Mouse (Mus musculus) gastrocnemius, postnatal 36 days (tissue): ENCODE data around the gene Mki67. TPM values are rescaled to one million over a fixed set of nuclear protein-coding genes. Genes with fewer than 3 reads are reported as not detected.

Experiments used
- DNase-seq, 2 experiments: peaks; one replicate each; pipeline ENCODE4 v3.0.0; 2022
- intact Hi-C: fragments of 180-260 bp; cut with DNase I; formaldehyde crosslinking; loops from one replicate; pipeline ENCODE4 v1.15.1; 2025
- total RNA-seq, 2 experiments: library from RNA; stranded (reverse); gene quantifications; 2 replicates each; pipeline ENCODE4 v1.2.3; 2021

The Mki67 gene
- total RNA-seq, 2 experiments from 2014 or later = 1.3 to 2.6 TPM

DNA sequence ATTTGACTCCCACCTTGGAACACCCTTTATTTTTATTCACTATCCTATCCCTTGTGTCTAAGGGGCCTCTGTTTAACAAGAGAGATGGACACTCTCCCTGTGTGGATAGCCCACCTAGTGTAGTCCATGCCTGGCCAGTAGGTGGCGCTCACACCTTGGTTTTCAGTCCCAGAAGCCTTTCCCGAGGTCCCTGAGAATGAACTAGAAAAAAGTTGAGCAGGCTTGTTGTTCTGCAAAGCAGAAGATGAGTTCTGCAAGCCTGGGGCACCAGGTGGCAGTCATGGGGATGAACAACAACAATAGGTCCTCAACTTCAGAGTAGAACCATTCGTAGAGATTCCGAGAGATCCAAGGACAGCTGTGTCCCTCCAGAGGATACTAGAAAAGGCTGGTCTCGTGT is 35.8 kb downstream of the Mki67 start:
- peak in 1 of 2 experiments; percentile 35 for DNase-seq
- intact Hi-C loops = loop anchor here (5.0 kb wide), 1 partner anchor 57 kb away; no protein-coding TSS in a partner anchor

DNA sequence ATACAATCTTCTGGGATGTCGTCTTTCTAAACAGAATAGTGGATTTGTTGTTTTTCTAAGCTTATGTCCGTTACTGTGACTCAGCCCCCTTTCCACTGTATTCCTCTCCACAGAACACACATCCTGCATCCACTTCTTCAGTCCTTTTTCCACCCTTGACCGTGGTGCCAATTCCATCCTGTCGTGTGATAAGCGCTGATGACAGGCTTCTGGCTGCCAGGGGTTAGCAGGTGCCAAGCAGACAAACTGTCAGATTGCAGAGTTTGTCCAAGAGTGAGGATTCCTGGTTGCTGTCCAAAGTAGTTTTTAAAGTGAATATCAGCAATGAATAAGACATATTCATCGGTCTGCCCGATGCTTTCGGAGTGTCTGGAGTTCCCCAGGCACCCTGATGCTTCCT is 39.4 kb downstream of the Mki67 start:
- DNase-seq = no peak
- intact Hi-C loops = no loop called here

DNA sequence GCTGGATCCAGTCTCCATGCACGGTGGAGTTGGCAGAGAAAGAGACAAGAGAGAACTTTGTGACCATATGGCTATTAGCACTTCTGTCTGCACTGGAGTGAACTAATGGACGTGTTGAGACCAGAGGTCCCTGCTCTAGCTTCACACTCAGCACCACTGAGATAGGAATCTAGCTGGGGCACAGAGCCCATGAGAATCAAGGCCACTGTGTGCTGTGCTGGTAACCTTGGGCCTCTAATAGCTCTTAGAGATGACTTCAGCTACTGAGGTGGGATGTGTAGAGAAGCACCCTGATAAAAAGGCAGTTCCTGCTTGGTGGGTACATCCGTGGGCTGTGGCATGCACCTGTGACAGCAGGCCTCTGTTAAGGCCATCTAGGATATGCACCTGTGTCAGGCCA is 42.6 kb downstream of the Mki67 start:
- DNase-seq = no peak
- intact Hi-C loops = no loop called here

DNA sequence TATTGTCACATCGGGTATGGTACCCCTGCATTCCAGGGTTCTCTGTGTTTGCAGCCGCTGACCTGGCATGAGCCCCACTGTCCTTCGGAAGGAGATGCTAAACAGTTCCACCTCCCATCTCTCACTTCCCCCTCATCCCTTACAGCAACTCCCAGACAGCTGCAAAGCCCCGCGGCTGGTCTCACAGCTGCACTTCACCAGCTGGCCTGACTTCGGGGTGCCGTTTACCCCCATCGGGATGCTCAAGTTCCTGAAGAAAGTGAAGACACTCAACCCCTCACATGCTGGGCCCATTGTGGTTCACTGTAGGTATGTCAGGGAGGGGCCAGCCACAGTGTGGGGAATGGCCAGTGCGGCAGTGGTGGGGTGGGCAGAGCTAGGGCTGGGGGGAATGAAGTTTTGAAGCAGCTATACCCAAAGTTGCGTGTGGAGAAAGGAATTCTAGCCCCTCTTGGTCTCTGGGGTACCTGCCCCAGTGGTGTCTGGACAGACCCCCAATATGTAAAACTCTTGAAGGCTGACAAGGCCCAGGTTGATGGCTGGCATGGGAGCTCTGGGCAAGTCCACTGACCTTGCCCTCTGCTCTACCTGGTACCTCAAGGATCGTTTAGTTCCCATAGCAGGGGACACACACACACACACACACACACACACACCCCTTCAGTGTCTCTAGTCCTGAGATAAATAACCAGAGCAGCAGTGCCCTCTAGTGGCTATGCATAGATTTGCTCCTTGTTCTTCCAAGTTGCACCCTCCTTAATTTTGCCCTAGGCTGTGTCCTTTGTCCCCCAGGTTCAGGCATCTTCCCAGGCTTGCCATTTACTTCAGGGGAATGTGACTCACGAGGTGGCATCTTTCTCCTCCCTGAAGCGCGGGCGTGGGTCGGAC is 47.1 kb downstream of the Mki67 start:
- intact Hi-C loops = no loop called here
- DNase-seq = no peak

DNA sequence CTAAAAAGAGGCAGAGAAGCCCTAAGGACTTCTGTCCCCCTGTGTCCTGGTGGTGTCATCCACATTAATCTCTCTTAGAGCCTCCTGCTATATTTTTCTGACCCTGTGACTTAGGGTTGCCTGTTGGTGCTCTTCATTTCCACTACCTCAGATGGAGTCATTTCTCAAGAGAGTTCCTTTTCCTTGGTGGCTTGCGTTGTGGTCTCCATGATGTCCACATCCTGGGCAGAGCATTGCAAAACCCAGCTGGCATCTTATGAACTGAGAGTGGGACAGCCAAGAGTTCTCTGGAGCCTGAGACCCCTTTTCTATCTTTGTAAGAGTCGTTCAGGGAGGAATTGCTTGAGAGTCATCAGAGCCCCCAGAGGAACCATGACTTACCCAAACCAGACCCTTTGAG is 49.8 kb downstream of the Mki67 start:
- intact Hi-C loops = no loop called here
- DNase-seq = no peak

DNA sequence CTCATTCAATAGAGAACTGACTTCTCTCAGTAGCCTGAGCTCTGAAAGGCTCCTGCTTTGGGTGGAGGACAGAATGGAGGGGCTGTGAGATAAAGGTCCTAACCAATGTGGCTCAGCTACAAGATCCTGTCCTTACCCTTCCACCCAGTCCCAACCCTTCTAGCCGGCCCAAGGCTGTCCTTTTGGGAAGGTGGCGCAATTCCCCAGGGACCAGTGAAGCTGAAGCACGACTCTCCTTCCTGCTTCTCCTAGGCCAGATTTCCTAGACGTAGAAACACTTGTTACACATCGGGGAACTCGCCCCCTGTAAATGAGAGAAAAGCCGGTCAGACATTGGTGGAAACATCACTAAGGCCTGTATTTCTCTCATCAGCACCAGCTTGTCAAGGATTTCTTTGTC is 52.0 kb downstream of the Mki67 start:
- intact Hi-C loops = no loop called here
- no peak for DNase-seq

DNA sequence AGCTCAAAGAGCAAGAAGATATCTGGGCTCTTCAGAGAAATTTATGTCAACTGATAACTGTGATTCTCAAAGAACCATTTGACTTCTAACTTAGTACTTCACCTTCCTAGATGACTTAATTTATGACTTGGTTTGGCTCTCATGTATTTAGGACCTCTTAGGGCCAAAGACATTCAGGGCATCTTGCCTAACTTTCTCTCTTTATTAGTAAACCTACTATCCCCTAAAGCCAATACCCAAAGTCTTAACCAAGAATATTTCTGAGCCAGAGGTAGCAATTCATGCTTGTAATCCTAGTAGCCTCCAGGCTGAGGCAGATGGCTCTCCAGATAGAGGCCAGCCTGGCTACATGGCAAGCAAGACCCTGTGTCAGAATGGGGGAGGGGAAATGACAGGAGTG is 55.8 kb downstream of the Mki67 start:
- no peak for DNase-seq
- intact Hi-C loops = no loop called here

DNA sequence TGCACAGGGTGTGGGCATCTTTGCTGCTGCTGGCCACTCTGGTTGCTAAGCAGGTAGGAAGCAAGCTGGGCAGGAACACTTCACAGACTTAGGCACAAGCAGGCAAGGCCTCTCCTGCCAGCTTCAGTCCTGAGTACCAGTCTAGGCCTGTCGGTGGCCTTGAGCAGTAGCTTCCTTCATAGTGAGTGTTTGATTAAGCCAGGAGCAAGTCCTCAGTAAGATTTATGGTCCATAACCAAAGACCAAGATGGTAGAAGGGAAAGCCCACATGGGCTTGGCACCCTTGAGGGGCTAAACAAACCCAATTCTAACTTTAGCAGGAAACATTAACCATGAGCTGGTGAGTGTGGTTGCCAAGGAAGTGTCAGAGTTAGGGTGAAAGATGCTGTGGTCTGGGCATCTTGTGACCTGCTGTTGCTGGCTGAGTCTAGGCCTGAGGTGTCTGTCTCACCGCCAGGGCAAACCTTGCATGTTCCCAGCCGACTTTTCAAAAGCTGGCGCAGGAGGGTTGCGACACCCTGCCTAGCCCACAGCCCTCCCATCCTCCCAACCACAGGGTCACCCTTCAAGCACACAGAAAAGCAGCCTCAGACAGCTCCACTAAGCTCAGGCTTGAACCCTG is 56.7 kb downstream of the Mki67 start:
- no peak for DNase-seq
- intact Hi-C loops = no loop called here

DNA sequence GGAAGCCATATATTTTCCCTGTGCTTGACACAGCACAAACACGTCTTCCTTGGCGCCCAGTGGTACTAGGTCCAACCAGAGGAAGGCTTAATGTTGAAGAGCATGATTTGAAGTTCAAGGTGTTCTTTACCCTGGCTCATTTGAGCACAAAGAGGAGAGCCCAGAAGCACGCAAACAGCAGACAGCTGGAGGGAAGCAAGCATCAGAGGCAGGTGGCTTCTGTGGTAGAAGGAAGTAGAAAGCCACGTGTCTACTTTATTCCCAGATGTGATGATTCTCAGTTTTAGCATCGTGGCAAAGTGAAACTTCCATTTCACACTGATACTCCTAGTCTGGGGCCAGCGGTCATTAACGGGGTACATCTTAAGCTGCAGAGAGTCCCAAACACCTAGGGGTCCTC is 58.0 kb downstream of the Mki67 start:
- no peak for DNase-seq
- intact Hi-C loops = no loop called here

DNA sequence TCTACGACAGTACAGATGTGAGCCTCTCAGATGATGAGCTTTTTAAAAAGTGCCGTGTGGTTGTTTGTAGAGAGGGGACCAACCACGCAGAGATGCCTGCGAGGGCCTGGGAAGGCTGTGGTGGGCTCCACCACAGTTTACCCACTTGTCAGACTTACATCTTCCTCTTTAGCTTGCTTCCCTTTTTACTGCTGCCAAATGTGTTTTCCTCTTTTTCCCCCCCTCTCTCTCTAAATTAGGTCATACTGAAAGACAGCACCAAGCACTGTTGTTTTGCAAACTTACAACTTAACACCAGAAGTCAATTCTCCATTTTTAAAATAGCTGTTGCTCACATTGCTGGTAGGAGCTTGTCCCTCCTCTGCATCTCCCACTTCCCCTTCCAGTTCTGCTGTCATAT is 61.0 kb downstream of the Mki67 start:
- no peak for DNase-seq

DNA sequence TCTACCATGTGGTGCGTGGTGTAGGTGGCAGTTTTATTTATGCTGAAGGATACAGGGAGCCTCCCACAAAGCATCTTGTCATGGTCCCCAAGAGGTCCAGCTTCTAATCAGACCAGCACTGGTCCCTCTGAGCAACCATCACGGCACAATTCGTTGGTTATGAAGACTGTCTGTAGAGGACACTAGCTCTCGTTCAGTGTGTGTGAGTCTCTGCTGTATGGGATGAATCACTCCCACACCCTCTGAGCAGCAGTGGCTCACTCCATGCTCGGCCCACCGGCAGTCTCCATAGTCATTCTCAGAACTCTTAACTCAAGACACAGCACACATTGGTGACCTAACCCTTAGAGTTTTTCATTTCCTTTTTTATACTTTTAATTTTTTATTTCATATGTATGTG is 61.9 kb downstream of the Mki67 start:
- intact Hi-C loops = no loop called here
- DNase-seq = no peak

More for the DNA sequence above, 61.0 kb downstream of the Mki67 start:
- intact Hi-C loops = no loop called here

DNA sequence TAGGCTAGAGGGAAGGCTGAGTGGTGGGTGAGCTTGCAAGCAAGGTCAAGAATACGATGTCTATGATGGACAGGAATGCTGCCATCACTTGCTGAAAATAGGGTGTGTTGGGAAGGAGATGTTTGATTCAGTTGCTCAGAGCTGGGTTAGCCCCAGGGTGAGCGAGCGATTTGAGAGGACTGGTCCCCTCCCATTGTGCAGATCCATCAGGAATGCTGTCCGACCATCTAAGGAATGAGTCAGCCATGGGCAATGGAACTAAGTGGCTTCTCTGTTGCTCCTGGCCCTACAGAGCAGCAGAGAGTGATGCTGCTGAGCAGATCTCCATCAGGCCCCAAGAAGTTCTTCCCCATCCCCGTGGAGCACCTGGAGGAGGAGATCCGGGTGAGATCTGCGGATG is 62.6 kb downstream of the Mki67 start:
- DNase-seq = no peak
- intact Hi-C loops = no loop called here

DNA sequence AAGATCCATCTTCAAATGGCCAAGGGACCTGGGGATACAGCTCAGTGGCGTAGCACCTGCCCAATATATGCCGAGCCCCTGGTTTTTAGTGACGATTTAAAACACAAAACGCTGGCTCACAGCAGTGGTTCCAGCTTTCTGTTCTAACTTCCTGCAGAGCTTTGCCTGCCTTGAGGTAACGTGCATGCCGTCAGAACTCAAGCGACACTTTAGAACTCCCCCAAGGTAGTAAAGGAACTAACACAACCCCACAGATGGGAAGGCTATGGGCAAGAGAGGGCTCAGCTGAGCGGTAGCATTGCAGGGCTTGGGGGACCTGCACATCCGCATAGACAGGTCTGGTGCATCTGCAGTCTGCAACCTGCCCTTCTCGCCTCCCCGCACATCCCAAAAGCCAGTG is 63.4 kb downstream of the Mki67 start:
- no peak for DNase-seq
- intact Hi-C loops = no loop called here

DNA sequence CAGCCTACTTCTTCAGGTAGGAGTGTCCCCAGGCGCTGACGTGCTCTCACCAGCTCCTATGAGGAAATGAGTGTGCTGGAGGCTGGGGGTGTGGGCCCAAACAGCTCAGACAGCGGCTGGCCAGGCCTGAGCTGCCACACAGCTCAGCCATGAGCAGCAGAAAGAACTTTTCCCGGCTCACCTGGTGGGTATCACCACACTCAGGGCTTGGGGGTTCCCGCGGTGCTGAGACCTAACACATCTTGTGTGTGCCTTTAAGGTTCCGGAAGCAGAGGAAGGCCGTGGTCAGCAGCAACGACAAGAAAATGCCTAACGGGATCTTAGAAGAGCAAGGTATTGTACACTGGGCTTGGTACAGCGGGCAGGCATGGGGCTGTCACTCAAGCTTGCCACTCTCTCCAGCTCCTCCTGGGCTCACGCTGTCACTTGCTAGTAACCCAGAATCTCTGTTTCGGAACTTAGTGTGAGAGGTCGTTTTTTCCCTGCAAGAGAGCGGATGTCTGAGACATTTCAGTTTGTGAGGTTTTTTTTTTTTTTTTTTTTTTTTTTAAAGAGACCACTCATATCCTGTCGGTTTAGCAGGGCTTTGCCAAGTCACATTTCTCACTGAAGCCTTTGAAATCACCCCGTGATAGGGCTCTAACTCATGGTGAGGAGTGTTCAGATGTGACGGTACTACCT is 64.2 kb downstream of the Mki67 start:
- intact Hi-C loops = no loop called here
- DNase-seq = no peak

DNA sequence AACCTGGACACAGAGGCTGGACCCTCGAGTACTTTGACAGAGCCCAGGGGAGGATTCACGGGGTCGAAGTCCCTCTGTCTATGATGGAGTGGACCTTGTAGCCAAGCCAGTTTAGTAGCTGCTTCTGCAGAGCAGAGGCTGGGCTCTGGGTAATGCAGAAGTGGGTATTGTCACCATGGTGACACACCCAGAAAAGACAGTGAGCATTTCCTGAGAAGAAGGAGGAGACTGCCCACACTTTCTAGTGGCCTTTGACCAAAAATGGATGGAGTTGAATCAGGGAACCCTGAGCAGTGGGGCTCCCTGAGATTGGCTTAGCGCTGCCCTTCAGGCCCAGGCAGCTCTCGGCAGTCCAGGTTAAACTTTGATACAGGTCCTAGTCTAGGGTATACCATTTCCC is 66.1 kb downstream of the Mki67 start:
- DNase-seq = no peak
- intact Hi-C loops = no loop called here

DNA sequence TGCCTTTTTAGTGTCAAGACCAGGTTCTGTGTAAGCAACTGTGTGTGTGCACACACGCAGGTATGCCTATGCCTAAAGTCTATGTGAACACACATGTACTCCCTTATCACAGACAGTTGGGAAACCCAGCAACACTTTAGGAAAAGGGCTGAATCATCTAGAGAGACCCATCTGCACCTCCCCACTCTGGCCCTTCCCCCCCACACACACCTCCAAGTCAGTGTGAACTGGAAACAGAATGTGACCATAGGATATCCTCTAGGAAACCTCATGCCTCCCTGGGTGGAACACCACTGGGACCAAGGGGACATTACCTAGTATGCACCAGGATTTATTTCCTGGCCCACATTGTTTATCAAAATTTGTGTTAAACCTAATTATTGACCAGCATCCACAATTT is 66.9 kb downstream of the Mki67 start:
- no peak for DNase-seq
- intact Hi-C loops = no loop called here

DNA sequence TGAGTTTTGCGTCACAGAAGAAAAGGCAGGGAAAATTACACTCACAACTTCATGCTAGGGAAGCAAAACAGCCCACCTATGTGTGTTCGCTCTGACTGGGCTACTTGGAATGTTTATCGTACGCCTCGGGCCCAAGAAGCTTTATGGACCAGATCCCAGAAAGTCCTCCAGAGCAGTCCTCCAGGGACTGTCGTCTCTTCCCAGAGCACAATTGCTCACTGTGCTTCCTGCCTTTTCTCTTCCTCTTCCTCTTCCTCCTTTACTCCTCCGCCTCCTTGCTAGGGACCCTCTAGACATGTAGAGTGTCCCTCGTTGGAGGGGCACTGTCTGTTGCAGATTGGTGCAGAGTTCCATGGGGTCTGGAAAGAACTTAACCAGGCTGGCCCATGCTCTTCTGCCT is 67.3 kb downstream of the Mki67 start:
- intact Hi-C loops = no loop called here
- DNase-seq = no peak

DNA sequence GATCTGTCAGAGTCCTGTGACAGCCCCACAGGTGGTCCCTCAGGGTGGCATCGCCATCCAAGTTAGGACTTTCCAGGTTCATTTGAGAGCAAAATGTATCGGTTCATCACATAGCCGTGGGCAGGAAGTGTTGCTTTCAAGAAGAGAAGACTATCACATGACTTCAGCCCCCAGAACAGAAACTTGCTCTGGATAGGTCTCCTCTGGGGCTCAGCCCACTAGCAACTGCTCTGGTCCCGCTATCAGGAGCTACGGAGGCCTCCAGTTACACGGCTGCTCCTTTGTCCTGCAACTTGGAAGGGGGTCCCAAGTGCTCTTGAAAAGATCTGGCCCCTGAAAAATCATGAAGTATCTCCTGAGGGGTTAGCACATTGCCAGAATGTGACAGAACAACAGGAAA is 69.2 kb downstream of the Mki67 start:
- intact Hi-C loops = no loop called here
- no peak for DNase-seq

DNA sequence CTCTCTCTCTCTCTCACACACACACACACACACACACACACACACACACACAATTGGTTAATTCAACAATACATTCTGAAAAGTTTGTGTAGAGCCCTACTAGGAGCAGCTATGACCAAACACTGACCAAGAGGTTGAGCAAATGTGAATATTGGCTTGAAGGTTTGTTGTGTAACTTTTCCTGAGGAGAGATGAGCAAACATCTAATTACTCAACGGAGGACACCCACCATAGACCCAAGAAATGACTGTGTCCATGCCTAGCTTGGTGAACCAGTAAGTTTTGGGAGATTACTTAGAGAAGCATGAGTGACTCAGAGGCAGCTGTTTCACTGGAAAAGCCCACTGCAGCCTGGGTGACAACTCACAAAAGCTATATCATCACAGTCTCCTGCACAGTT is 71.7 kb downstream of the Mki67 start:
- DNase-seq = no peak
- intact Hi-C loops = no loop called here

DNA sequence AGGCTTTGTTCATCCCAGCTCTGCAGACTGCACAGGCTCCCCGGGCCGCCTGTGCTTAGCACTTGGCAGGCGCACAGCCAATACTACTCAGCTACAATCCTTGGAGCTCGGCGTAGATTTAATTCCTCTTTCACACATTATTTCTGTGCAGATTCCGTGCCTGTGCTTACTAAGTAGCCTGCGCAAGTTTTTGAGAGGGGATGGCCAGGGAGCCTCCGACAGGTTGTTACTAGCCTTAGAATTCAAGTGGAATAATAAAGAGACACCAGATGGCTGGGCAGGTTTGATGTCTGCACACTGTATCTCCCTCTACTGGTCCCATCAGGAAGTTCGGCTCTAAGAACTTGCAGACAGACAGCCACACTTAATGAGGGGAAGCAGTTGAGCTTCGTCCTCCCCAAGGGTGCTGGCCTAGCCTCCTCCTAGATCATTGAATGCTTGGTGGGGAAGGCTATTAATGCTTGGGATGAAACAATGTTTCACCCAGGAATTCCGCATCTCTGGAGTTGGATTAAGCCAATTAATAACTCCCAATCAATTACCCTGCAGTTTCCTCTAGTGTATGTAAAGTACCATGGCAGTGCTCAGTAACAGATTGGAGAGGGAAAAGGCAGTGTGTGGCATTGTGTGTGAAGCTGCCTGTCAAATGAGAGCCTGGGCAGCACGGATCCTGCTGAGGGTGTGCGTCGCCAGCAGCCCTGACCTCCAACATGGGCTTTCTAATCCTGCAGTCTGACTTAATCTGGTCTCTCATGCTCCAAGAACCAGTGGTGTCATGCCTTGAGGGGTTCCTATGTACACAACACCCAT is 74.3 kb downstream of the Mki67 start:
- intact Hi-C loops = no loop called here
- no peak for DNase-seq
